Mouse (Mus musculus): ENCODE data around the gene Iqgap2.

DNA sequence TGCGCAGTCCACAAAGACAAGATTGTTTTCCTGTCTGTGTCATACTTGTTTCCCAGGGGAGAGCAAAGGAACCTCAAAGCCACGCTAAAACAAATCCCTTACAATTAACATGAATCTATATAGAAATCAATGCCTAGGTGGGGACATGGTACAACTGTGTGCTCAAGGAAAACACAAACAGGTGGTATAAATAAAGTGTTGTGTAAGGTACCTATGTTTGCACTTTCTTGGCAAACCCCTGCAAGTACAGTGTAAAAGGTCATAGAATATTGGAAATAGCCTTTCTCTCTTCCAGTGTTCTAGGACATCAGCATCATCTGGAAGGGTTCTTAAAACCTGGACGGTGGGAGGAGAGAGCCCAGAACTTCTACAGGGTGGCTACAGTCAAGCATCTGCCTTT, 7.3 kb downstream of the Iqgap2 start:
- TF ChIP-seq GATA1 (IDR thresholded peaks at IDR 0.05; ENCODE audit: borderline replicate concordance, low read length) (no peak), FLI1 (IDR thresholded peaks at IDR 0.05; ENCODE audit: low read length) (no peak)

Data from megakaryocyte, embryonic 14.5 days (primary cell).